Mouse (Mus musculus) ES-Bruce4 (cell line): ENCODE measurements around the gene Zfp638.

Source experiments
- CTCF ChIP-seq: IDR thresholded peaks from one replicate; pipeline ENCODE4 v1.8.1; 2011; ENCODE audit warnings: low read depth, low read length
- EP300 ChIP-seq: IDR thresholded peaks from 2 replicates; pipeline ENCODE4 v1.6.1; 2011; ENCODE audit warnings: low read depth, low read length; ENCODE audit not compliant: insufficient read depth
- POLR2A ChIP-seq: IDR thresholded peaks from one replicate; pipeline ENCODE4 v1.8.1; 2011; ENCODE audit warnings: low read length; ENCODE audit not compliant: insufficient read depth

DNA sequence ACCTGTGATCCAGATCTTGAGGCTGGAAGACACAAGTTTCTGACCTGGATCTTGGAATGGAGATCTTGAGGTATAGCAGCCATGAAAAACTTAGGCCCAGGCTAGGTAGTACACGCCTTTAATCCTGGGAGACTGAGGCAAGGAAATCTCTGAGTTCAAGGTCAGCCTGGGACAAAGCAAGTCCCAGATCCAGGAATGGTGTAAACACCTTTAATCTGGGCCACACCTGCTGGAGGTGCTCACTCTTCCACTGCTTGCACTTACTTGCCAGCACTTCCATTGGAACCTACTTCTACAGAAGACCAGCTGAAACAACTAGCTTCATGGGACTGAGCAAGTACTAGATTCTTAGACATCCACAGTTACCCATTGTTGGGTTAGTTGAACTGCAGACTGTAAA, 26.2 kb downstream of the Zfp638 start:
- TF ChIP-seq CTCF: no peak
- no peak for TF ChIP-seq POLR2A
- TF ChIP-seq EP300: peak; percentile 92
